Mouse (Mus musculus) liver, adult 2 months (tissue): ENCODE results near the gene Mef2a.

ENCODE experiments used
- CTCF ChIP-seq: fragments of 200-500 bp; IDR thresholded peaks from 2 replicates; pipeline ENCODE4 v1.5.1; 2011; ENCODE audit warnings: low read depth, low read length, control low read depth
- POLR2A ChIP-seq: fragments of 200-500 bp; IDR thresholded peaks from 2 replicates; pipeline ENCODE4 v1.6.1; 2011; ENCODE audit warnings: low read length, control low read depth; ENCODE audit not compliant: insufficient read depth; ENCODE audit errors: extremely low read depth

- TF ChIP-seq POLR2A: no peak
- TF ChIP-seq CTCF: no peak
Observed at GRCm38 (mm10) chr7:67225943-67226625, 146.6 kb downstream of the Mef2a start.
